Mouse (Mus musculus) lung, postnatal 4 days (tissue): Measurements from ENCODE around the gene Tdrd7.

Experiments used
- DNase-seq, 2 experiments: peaks; one replicate each; pipeline ENCODE4 v3.0.0; 2021

Tdrd7 gene

DNA sequence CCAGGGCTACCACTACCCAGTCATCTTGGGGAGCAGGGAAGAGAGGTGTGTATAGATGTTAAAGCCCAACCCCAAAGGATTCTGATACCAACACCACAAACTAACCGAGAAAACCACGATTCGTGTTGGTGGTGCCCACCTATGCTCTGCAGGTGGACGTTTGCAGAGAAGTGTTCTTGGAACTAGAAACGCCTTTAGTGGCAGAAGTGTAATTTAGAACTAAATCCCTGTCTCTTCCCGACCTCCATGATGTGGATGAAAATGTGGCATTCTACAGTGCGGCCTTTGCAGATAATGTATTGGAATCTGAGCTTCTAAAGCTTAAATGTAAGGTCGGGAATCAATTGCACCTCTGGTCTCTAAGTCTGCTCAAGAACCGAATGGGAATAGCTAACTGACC is 7.8 kb downstream of the Tdrd7 start:
- no peak for DNase-seq

DNA sequence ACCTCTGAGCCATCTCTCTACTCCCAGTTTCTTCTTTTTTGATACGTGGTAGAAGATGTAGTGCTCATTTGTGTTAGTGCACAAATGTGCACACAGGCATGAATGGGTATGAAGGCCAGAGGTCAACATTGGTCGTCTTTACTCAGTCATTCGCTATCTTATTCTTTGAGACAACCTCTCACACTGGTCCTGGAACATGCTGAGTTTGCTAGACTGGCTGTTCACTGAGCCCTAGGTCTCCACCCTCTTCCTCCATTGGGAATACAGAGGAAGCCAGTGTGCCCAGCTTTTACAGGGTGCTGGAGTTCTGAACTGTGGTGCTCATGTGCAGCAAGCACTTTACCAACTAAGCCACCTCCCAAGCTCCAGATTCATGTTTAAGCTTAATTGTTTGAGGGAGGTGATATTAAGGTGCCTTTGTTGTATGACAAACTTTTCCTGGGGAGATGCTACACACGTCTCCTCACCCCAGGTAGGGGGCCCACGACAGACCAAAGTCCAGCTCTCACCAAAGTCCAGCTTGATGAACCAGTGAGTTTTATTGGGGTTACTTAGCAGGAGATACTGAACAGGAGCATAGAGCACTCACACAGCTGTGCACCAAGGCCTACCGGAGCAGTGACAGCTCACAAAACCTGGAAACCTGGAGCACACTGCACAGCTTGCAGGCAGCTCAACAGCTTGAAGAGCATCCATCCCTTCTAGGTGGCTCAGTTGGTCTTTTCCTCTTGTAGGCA is 12.0 kb downstream of the Tdrd7 start:
- DNase-seq, result no peak

DNA sequence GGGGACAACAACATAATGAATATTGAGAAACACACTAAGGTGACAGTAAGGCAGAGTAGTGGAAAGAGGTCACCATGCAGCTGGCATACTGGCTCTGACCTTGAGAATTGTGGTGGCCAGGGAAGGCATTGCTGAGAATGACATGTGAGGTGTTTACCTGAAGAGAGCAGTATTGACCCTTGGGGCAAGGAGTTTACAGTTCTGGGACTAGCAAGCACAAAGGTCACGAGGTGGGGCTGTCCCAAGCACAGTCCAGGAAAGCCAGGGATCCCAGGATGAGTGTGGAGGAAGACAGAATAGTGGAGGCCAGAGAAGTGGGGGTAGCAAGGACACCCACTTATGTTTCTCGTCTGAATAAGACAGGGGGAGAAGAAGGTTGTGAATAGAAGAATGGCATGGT is 14.8 kb downstream of the Tdrd7 start:
- no peak for DNase-seq

DNA sequence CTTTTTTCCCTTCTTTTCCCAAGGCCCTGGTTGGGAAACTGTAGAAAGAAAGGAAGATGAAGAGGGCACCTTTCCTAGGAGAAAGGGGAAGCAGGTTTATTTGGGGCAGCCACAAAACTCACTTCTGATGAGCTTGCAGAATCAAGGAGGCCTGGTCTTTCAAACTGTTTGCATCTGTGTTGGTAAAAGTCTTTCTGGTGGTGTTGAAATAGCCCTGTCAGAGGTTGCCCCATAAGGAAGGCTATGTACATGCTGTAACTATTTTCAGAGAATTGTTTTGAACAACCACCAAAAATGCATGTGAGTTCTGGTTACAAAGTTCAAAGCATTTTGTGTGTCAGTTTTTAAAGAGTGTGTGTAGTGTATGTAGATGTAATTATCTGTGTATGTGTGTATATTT is 15.9 kb downstream of the Tdrd7 start:
- DNase-seq, result no peak

DNA sequence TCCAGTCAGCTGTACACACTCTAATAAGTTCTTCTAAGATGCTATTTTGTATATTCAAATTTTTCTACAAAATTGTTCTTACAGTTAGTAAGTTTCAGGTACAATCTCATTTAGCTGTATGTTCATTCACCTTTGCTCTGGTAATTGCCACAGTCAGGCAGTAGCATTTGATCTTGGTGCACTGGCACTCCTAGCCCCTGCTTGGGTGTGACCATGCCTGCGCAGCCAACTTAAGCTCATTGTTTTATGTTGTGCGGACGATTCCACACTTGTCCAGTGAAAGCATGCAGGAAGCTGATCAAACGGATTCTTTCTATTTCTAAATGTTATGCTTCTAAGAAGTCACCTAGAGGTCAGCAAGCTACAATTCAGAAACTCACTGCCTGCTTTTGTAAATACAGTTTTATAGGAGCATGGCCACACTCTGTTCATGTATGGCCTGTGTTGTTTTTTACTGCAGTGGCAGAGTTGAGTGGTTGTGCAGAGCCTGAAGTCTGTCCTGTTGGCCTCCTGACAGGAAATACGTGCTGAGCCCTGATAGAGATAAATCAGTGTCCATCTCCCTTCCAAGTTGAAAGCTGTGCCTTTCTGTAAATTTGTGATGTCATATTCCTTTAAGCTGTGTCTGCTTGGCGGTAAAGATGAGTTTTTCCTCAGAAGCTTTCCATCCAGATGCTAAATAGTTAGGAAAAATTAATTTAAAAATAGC is 25.4 kb downstream of the Tdrd7 start:
- DNase-seq, result no peak

DNA sequence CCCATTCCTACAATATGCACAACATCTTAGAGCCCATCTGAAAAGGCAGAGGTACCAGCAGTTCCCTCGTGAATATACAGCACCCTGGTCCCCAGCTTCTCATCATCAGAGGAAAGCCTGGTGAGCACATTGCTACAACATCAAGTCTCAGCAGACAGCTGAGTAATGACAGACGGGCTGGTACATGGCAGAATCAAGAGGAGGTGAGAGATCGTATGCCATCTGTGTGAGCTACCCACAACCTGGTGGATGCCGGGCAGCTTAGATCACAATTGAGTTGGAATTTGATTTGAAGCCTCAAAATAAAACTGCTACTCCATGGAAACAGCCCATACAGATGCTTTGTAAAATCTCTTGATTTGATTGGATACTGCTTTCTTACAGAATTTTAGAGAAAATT is 33.4 kb downstream of the Tdrd7 start:
- no peak for DNase-seq

DNA sequence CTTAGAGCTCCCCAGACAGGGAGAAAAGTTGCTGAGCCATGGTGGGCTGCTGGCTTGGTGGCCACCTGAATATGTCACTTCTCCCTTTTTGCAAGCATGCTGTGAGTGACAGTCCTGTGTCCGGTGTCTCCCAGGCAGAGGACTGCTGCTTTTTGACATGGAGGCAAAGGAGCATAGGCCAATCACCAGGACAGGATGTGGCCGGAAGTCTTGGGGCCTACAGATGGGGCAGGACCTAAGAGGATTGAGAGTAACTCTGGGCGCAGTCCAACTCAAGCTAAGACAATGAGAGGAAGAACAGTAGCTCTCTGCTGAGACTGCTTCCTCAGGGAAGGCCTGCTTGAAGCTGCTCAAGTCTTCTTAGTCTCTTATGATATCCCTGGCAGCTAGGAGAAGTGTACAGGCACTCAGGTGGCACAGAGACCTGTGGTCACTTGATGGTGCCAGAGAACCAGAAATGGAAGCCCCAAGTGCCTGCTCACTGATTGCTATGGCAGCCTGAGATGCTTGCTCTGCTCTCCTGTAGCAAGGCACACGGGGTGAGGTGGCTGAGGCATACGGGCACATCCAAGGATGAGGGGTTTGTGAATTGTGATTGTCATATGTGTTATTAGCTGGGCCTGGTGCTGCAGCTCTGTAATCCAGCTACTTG is 43.1 kb downstream of the Tdrd7 start:
- peak in 1 of 2 experiments; percentile 12 for DNase-seq

DNA sequence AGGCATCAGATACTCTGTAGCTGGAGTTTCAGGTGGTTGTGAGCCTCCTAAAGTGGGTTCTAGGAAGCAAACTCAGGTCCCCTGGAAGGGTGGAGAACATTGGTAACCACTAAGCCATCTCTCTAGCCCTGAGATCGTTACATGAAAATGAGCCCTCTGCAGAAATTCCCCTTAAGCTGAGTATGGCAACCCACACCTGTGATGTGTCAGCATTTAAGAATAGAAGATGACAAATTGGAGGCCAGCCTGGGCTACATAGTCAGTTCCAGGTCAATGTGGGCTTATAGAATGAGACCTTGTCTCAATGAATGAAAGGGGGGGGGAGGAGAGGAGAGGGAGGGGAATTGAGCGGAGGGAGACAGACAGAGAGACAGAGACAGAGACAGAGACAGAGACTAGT is 46.6 kb downstream of the Tdrd7 start:
- DNase-seq, result no peak

DNA sequence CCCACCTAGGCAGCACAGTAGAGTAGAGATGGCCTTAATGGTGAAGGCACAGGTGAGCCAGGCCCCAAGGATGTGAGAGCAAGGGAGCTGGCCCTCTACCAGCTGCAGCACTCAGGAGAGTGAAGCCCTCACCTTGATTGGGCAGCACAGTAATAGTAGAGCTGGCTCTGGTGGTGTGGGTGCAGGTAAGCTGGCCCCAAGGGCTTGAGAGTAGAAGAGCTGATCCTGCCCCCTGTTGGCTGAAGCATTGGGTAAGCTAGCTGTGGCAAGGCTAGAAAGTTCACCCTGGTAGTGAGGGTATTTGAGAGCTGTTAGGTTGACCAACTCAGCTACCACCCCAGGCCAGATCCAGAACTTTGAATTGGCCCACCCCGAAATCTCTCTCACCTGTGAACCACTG is 50.5 kb downstream of the Tdrd7 start:
- DNase-seq, result no peak

DNA sequence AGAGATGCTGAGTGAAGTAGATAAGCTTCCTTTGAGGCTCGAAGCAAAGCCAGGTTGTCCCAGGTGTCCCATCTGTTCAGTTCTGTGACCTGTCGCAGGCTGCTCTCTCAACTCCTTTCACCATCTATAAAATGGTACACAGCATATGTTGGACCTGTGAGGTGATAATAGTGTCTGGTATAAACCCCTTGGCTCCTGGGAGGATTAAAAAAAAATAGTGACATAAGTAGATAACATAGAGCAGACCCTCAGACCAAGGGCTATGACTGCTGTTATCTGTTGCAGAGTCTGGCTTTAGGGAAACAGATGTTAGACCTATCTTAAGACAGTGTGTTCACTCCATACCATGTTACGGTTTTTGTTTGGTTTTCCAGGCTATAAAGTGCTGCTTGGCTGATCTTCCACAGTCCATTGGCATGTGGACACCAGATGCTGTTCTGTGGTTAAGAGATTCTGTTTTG is 57.9 kb downstream of the Tdrd7 start:
- DNase-seq, result no peak

DNA sequence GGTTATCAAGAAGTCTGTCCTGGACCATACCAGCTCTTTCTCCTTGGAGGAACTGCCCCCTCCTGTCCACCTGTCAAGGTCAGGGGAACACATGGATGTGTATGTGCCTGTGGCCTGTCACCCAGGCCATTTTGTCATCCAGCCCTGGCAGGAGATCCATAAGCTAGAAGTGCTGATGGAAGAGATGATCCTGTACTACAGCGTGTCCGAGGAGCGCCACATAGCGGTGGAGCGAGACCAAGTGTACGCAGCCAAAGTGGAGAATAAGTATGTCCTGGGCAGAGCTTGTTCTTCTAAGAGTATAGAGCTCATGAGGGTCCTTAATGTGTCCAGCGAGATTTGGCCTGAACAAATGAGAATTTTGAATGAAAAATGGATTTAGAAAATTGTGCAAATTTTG is 60.8 kb downstream of the Tdrd7 start:
- peak; percentile 54 to 57 for DNase-seq

DNA sequence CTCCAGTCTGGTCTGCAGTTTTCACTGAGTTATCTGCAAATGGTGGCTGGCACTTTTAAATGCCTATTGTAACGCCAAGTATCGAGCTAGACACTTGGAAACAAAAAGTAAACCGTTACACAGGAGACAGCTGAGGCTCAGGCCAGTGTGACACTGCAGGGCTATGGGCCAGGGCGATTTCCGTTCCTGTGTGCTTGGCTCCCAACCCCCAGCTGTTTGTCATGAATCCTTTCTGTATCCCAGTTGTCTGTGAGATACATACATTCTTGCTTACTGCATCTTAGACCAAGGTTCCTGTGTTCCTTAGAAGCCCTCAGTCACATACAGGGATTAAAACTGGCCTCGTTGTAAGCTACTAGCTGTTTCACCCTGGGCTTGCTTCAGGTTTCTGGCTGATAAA is 63.1 kb downstream of the Tdrd7 start:
- DNase-seq, result no peak

DNA sequence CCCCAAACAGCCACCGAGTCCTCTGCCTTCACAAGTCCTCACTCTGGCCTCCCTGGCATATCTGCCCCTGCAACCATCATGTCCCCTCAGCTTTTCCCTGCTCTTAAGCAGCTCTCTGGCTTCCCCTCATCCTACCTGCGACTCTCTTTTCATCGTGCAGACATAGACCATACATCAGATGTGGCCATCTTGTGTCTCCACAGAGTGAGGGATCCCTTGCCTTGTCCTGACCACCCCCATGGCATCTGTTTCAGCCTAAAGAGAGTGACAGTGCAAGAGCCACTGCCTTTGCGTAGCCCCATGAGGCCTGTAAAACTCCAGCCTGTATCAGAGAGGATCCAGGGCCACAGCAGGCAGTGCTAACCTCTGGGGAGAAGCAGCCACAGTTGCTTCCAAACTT is 63.6 kb downstream of the Tdrd7 start:
- DNase-seq, result no peak

DNA sequence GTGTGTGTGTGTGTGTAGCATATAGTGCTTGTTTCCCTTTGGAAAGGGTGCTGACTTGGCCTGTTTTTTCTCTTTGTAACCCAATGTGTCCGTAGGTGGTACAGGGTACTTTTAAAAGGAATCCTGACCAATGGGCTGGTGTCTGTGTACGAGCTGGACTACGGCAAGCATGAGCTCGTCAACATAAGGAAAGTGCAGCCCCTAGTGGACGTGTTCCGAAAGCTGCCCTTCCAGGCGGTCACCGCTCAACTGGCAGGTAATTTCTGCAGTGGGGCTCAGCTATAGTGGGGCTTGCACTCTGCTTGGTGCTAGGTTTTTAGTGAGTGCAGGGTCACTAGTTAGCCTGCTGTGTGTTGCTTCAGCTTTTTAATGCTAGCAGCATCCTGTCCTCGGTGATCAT is 64.4 kb downstream of the Tdrd7 start:
- peak; percentile 50 to 68 for DNase-seq

DNA sequence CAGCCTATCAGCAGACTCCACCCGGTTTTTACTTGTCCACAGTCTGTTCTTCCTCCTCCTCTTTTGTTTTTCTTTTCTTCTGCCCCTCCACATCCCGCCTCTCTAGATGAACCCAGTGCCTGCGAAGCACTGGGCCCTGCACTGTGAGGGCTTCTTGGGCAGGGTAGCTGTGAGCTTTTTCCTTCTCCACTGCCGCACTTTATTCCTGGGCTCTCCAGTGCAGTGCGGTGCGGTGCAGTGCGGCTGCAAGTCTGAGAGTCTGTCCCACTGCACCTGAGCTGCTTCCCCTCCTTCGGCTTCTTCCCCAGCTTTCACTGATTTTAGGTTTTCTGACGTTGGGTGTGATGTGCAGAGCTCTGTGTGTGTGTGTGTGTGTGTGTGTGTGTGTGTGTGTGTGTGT is 67.3 kb downstream of the Tdrd7 start:
- DNase-seq, result no peak

DNA sequence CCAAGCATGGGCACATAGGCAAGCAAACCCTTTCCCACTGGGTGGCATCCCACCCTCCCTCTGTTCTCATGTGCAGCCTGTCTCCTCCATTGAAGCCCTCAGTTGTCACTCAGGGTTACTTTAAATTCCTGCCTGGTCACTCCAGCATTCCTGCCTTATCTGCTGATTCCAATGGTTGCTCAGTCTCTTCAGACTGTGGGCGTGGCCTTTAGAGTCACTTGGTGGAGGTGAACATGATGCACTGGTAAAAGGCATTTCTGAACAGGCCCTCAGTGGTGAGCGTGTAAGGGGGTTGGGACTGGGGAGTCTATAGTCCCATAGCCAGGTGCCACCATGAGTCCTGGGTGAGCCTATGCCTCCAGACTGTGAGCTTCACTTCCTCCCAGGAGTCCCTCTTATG is 68.1 kb downstream of the Tdrd7 start:
- DNase-seq, result peak; percentile 65 to 78

DNA sequence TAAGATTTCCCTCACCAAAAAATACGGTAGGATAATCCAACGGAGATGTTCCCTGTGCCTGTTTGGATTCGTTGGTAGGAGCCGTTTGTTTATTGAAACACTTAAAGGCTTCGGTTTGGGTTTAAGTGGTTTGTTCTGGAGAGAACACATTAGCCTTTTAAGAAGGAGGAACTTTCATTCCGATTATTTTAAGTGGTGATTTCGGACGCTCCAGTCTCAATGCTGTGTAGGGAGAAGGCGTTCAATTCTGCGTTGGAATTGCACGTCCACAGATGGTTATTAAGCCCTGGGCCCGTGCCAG is 73.4 kb downstream of the Tdrd7 start:
- no peak for DNase-seq

DNA sequence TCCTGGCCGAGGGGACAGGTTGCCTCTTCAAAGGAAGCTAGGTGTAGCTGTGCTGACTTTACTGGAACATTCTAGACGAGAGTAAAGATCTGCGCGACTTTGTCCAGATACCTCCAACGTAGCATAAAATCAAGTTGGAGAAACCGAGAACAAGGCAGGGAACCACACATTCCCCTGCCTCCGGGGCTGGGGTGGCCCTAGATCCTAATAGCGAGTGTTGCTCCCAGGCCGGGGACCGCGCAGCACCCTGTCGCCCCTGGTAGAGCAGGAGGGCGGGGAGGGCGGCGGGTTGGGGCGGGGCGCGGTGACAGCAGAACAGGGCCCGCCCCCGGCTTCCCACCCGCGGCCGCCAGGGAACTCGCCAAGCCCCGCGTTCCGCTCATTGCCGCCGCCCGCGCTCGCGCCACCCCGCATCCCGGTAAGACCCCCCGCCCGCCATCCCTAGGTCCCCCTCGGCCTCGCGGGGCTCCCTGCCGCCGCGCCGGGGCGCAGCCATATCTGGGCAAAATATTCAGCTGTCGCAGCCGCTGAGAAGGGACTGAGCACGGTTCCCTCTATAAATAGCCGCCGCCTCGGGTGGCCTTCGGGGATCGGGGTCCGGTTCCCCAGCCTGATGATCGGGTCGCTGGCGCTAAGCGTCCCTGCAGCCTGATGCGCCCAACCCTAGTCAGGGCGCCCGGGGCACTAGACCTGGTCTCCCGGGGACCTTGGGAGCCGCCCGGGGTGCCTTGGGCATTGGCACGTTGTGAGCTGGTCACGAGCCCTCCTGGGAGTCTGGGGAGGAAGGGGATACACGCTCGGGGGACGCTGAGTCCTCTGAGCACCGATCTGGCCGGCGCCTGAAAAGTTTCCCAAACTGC is 74.0 kb downstream of the Tdrd7 start, which contains the start of gene Tmod1:
Gene Tmod1 (plus strand): TSS at position 44 of the 860 bp plus-strand sequence.
- DNase-seq, result peak; percentile 75 to 76

DNA sequence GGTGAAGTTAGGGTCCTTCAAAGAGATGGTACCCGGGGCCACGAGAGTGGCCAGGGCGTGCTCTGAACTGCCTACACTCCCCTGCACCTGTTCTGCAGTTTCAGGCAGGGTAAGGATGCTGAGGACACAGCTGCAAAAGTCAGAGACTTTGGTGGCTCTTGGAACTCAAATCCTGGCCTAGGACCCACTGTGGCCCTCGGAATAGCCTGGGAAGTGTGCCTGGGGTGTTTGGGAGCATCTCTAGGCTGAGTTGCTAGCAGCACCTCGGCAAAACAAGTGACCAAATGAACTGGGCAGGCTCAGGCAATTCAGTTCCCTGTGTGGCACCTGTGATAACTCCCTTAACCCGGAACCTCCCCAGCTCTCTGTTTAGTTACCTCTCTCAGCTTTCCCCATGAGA is 74.8 kb downstream of the Tdrd7 start:
- DNase-seq, result no peak

DNA sequence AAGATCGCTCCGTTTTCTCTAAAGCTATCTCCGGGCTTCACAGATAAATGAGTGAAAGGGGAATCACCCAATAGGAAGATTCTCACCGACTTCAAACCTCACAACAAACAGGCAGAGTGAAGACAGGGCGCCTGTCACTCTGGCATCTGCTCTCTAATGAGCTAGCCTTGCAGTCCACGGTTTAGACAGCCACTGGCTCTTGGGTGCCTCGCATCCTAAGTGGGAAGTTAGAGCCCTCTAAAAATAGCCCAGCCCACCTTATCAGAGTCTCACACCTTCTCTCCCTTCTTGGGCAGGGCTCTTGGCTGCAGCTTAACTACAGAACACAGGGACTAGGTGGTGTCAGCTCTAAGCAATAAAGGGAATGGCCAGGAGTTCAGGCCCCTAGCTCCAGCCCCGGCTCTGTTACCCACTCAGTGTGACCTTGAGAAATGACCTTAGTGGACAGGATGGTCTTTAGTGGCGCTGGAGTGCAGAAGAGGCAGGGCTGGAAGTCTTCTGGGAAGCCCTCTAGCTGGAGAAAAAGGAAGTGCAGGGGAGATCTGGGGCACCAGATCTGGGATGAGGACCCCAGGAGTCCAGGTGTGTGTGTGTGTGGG is 75.6 kb downstream of the Tdrd7 start:
- DNase-seq, result peak in 1 of 2 experiments; percentile 36

DNA sequence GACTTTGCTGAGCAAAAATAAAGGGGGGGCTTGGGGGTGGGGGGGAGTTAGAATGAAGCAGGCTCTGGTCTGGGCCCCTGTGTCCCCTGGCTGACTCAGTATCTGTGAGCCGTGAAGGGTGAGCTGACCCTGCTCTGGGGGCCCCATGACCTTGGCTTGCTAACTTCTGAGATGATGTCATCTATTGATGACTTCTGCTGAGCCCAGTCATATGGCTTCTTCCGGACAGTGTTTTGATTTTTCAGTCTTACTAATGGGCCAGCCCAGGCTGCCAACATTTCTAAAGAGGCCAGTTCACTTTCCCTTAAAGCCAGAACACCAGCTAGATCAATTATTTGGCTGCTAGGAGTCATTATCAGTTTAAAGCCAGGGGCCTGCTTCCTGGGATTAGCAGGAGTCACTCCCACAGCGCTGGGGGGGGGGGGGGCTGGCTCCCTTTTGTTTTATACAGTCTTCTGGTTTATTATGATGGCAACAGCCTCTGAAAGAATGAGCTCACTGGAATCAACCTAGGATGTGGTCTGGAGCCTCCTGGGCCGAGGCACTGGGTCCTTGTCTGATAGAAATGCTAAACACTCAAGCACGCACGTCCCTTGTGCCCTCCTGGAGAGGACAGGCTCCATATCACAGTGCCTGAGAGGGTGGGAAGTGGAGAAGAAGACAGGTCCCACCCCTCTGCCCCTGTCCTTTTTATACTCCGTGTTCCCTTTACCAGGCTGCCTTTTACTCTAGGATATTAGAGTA is 76.8 kb downstream of the Tdrd7 start:
- DNase-seq, result no peak

DNA sequence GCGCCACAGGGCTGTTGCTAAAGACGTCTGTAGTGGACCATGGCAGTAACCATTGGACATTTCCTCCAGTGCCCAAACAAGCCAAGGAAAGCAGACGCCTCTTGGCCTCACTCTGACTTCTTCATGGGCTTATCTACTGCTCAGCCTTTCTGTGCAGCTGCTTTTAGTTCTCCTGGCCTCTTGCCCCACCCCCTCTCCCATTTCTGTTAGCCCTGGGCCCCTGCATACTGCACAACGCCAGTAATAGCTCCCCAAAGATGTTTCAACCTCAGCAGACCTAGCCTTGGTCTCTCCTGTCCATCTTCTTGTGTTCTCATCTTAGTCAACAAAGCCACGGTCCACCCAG is 77.3 kb downstream of the Tdrd7 start:
- DNase-seq, result no peak
